Mouse (Mus musculus) heart, postnatal 14 days (tissue): ENCODE measurements around the gene Ubtd2. TPM values are rescaled to one million over a fixed set of nuclear protein-coding genes. Genes with fewer than 3 reads are reported as not detected.
"Not testable (repeated sequence)": the region's sequence is repeated elsewhere in the genome, so short reads cannot be mapped to it uniquely, and the experiment has no call there.

ENCODE experiments used
- DNase-seq, 2 experiments: peaks; one replicate each; pipeline ENCODE4 v3.0.0; 2021 to 2022
- intact Hi-C: fragments of 180-260 bp; cut with DNase I; formaldehyde crosslinking; loops from one replicate; pipeline ENCODE4 v1.15.1; 2025
- total RNA-seq, 2 experiments: library from RNA; stranded (reverse); gene quantifications; 2 replicates each; pipeline ENCODE4 v1.2.3; 2021

Gene Ubtd2
- total RNA-seq, 2 experiments from 2014 or later: 10.9 to 11.8 TPM

DNA sequence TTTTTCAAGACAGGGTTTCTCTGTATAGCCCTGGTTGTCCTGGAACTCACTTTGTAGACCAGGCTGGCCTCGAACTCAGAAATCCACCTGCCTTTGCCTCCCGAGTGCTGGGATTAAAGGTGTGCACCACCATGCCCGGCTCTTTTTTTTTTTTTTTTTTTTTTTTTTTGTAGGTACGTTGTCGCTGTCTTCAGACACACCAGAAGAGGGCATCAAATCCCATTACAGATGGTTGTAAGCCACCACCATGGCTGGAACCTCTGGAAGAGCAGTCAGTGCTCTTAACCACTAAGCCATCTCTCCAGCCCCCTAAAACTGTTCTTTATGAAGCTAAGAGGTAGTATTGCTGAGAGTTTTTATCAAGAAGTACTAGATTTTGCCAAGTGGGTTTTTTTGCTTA is 59.7 kb downstream of the Ubtd2 start:
- DNase-seq, intact Hi-C loops: not testable (repeated sequence)

- no peak for DNase-seq
- intact Hi-C loops: no loop called here
Measured at GRCm38 (mm10) chr11:32516091-32516490, 60.9 kb downstream of the Ubtd2 start.

- DNase-seq: no peak
- intact Hi-C loops: no loop called here
Measured at GRCm38 (mm10) chr11:32516916-32517712, 61.9 kb downstream of the Ubtd2 start.

DNA sequence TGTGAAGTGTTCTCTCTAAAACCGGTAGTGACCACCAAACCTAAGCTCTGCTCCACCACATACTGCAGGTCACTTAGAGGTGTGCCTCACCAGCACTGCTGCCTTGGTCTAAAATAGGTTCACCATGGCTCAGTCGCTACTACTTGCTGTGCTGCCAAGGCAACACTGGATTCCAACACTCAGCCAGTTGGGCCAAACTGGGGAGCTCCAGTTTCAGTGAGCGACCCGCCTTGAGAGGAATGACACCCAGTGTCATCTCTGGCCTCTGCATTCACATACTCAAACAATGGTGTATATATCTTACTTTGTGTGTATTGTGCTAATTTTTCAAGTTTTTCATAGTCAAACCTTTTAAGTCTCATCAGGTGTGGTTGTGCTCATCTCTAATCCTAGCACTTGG is 63.6 kb downstream of the Ubtd2 start:
- DNase-seq: no peak
- intact Hi-C loops: no loop called here

- intact Hi-C loops: no loop called here
- no peak for DNase-seq
Measured at GRCm38 (mm10) chr11:32519354-32519753, 64.2 kb downstream of the Ubtd2 start.

DNA sequence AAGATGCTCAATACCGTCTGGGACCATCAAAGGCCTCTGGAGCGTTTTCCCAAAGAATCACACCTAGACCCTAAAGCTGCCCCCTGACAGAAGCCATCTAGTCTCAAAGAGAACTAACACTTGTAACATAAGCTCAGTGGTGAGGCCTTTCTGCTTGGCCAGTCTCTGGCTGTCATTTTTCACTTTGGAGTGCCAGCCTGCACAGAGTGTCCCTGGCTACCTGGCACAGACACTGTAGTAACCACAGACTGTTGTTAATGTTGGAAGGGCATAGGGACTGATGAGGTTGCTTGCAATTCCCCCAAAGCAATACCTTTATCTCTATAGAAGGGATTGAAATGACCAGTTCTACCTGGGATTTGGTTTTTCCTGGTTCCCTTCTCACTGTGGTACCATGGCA is 66.1 kb downstream of the Ubtd2 start:
- intact Hi-C loops: no loop called here
- no peak for DNase-seq

GRCm38 (mm10) chr11:32524122-32524920 is 69.2 kb downstream of the Ubtd2 start:
- DNase-seq: no peak
- intact Hi-C loops: no loop called here

DNA sequence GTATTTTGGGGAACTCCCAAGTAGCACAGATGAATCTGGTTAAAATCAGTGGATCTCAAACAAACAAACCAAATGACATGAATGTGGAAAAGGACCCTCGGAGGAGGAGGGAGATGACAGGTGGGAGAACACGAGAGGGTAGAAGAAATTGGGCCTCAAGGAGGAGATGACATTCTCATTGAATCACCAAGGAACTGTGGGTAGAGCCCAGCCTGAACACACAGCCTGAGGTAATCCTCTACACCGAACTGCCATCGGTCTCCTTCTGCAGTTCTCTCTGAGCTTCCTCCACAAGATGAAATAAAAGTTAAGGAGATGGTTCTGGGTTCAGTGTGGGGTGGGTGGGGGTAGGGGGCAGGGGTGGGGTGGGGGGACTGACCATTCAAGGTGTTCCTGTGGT is 71.8 kb downstream of the Ubtd2 start:
- intact Hi-C loops: no loop called here
- DNase-seq: no peak

GRCm38 (mm10) chr11:32530151-32530550 is 75.0 kb downstream of the Ubtd2 start:
- no peak for DNase-seq
- intact Hi-C loops: loop anchor here (1.0 to 5.0 kb wide), 2 partner anchors 78 to 177 kb away; no protein-coding TSS in a partner anchor

DNA sequence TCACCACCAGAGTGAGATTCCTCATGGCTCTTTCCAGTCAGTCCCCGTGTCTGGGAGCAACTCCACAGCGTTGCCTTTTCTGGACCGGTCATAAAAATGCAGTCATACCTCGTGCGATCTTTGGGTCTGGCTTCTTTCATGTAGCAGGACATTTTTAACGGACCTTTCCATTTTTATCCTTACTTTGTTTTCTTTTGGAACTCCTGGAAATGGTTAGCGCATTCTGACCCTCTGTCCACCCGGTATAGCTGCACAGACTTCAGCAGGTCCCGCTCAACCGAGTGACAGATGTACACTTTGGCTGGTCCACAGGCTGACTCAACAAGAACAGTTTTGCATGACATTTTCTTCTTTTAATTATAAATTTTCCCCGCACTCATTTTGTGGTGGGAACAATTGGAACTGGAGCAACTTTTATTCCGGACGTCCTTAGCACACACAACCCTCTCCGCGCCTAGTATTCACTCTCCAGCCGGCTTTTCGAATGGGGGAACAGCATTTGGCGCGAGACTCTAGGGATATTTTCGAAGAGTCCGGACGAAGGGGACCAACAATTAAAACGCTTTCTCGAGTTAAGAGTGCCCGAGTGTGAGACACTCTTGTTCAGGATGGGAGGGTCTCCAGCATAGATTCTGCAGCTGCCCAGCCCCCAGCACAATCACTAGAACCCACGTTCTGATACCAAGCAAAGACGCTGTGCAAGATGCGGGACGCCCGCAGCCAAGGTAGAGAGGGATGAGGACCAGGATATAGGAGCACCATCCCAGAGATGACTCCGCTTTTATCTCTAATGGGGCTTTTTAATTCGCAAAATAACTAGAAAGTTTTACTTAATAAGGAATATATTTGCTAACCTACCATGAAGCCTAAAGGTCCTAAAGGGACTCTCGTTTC is 76.9 kb downstream of the Ubtd2 start, which contains the start of gene Efcab9:
Gene Efcab9 (minus strand): TSS at position 211 of the 894 bp plus-strand sequence.
- no peak for DNase-seq
- intact Hi-C loops: loop anchor here (1.0 to 5.0 kb wide), 2 partner anchors 56 to 175 kb away; no protein-coding TSS in a partner anchor

GRCm38 (mm10) chr11:32532765-32533481 is 77.8 kb downstream of the Ubtd2 start, which contains the start of gene Stk10:
Gene Stk10 (plus strand): TSS chr11:32533305.
- intact Hi-C loops: loop anchor here (1.0 to 5.0 kb wide), 2 partner anchors 55 to 174 kb away; no protein-coding TSS in a partner anchor

GRCm38 (mm10) chr11:32533482-32534261 is 78.5 kb downstream of the Ubtd2 start:
- intact Hi-C loops: loop anchor here (2.0 to 5.0 kb wide), 2 partner anchors 31 to 174 kb away; no protein-coding TSS in a partner anchor
- peak in 1 of 2 experiments; percentile 55 for DNase-seq

More at GRCm38 (mm10) chr11:32532765-32533481, 77.8 kb downstream of the Ubtd2 start, which contains the start of gene Stk10:
- DNase-seq: peak; percentile 92 to 94

GRCm38 (mm10) chr11:32534453-32535075 is 79.4 kb downstream of the Ubtd2 start:
- DNase-seq: no peak
- intact Hi-C loops: loop anchor here (2.0 to 5.0 kb wide), 3 partner anchors 30 to 628 kb away; partner anchors contain the start of gene Npm1

DNA sequence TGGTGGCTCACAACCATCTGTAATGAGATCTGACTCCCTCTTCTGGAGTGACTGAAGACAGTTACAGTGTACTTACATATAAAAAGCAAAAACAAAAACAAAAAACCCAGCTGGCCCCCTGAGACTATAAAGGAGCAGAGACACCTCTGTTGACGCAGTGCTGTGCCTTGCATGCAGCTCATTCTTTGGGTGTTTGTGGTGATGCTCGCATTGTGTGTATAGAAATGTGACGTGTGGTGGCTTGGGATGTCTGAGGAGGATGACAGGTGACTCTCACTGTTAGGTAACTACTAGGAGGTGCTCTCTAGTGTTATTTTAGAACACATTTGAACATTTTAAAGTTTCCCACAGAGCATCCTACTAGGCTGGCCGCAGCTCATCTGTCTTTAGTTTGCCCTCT is 80.5 kb downstream of the Ubtd2 start:
- no peak for DNase-seq
- intact Hi-C loops: loop anchor here (2.0 to 5.0 kb wide), 2 partner anchors 29 to 627 kb away; partner anchors contain the start of gene Npm1

- intact Hi-C loops: loop anchor here (5.0 kb wide), 1 partner anchor 625 kb away; the partner anchor contains the start of gene Npm1
- no peak for DNase-seq
Measured at GRCm38 (mm10) chr11:32536954-32537353, 81.8 kb downstream of the Ubtd2 start.

GRCm38 (mm10) chr11:32538435-32538834 is 83.3 kb downstream of the Ubtd2 start:
- intact Hi-C loops: loop anchor here (5.0 kb wide), 1 partner anchor 624 kb away; the partner anchor contains the start of gene Npm1
- no peak for DNase-seq

- no peak for DNase-seq
- intact Hi-C loops: loop anchor here (5.0 kb wide), 1 partner anchor 623 kb away; the partner anchor contains the start of gene Npm1
Measured at GRCm38 (mm10) chr11:32538846-32539245, 83.7 kb downstream of the Ubtd2 start.

DNA sequence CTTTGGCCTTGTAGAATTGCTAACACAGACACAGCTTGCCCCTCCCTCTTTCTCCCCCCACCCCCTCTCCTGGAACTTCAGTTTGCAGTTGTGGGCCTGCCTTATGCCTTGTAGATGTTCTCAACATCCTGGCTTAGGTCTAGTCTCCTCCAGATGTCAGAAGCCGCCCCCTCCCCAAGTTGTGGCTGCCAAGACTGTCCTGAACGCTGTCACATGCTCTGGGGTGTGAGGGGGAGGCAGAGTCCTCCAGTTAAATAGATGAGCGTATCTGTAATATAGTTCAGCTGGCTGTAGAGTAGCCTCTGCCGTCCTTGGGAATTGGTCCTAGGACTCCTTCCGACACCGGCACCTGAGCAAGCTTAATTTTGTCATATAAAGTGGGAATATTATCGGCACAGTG is 84.5 kb downstream of the Ubtd2 start:
- DNase-seq: no peak
- intact Hi-C loops: loop anchor here (5.0 kb wide), 1 partner anchor 623 kb away; the partner anchor contains the start of gene Npm1
